Mouse (Mus musculus): ENCODE measurements around the gene Smad5.

GRCm38 (mm10) chr13:56699370-56699769, 3.4 kb upstream of the Smad5 start:
- no peak for TF ChIP-seq CTCF (IDR thresholded peaks at IDR 0.05; ENCODE audit: low read depth, low read length)
- no peak for TF ChIP-seq TAL1 (conservative IDR thresholded peaks at IDR 0.05; ENCODE audit: low read depth, low read length)
- no peak for TF ChIP-seq GATA1 (IDR thresholded peaks at IDR 0.05; ENCODE audit: borderline replicate concordance, low read length)
- no peak for TF ChIP-seq GATA2 (IDR thresholded peaks at IDR 0.05; ENCODE audit: borderline replicate concordance, low read depth, low read length)
